Mouse (Mus musculus): ENCODE results near the gene Trim7.
"Not testable (repeated sequence)": the region's sequence is repeated elsewhere in the genome, so short reads cannot be mapped to it uniquely, and the experiment has no call there.

Trim7 gene

DNA sequence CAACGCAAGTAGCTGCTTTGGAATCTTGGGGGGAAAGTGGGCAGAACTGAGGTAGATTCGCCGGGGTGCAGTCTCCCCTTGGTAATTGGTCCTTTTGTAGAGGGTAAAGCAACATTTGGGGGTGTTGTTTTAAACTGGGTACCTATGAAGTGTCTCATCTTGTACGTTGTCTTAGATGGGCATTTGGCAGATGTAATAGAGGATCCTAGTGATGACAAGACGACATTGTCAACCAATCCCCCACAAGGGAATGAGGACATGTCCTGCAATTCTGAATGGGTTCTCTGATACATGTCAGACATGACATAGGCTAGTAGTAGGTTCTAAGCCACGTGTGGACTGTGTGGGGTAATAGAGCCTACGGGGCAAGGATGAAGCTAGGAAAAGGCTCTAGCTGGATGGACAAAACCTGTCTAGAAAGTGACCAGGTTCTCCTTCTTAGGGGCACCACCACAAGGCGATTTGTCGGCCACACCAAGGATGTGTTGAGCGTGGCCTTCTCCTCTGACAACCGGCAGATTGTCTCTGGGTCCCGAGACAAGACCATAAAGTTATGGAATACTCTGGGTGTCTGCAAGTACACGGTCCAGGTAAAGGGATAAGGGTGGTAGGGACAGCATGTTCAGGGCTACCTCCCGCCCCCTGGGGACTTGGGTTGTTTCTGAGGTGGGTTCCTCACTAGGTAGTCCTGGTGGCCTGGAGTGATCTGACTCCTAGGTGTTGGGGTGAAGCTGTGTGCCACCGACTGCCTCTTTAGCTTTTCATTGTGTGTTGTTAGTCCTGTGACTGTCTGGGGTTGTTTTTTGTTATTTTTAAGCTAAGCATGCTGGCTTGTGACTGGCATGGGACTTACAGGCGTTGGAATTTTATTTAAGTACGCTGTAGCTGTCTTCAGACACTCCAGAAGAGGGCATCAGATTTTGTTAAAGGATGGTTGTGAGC lies 23.8 kb upstream of the Trim7 start:
- no peak for DNase-seq (ENCODE audit: low spot score in 2 of 2)

DNA sequence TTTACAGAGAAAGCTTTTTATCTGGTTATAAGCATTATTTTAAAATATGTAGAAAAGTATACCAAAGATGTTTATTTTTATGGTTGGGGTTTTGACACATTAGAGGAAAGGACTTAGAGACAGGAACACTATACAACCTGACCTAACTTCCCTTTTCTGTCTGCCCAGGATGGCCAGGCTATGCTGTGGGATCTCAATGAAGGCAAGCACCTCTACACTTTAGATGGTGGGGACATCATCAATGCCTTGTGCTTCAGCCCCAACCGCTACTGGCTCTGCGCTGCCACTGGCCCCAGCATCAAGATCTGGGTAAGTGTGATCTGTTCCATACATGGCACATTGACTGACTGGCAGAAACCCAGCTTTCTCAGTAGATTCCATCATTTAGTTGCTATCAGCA lies 22.0 kb upstream of the Trim7 start:
- DNase-seq (ENCODE audit: low spot score in 2 of 2): no peak

DNA sequence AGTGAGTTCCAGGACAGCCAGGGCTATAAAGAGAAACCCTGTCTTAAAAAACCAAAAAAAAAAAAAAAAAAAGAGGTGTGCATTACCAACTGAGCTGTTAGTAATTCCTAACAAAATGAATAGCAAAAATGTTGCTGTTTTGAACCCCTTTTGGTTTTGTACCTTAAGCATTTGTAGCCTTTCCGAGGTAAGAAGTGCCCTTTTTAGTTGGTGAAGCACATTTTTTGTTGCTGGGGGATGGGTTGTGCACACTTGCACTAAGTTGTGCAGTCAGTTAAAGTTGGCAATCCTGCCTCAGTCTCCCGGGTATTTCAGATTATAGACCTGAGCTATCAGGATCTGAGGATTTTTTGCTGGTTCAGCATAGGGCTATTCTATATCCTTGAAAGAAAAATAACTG lies 21.0 kb upstream of the Trim7 start:
- no peak for DNase-seq (ENCODE audit: low spot score in 2 of 2)

DNA sequence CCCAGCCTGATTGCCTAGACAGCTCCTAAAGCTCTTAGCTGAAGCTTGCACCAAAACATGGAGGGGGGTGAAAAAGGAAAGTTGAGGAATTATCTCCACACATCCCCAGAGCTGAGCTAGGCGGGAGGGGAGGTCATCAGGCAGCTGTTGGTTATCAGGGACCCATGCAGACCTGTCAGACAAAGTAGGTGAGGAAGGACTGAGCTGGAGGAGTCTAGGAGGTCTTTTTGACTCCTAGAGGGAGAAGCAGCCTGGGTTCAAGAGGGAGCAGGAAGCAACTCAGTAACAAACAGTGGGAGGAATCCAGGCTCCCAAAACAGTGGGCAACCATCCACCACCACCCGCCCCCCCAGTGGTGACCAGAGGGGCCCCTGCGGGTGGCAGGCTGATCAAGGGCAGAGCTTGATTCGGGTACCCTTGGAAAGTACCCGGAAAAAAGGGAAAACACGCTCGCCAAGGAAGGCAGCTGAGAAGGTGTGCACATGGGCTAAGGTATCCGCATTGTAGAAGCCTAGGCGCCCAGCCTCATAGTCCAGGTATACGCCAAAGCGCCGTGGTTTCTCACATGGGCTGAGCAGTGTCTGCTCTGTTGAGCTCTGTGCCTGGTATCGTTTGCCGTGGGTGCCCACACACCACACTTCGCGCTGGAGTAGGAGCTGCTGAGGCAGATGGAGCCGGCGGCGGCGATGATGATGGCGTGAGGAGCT lies 18.9 kb upstream of the Trim7 start:
- DNase-seq (ENCODE audit: low spot score in 2 of 2): no peak

DNA sequence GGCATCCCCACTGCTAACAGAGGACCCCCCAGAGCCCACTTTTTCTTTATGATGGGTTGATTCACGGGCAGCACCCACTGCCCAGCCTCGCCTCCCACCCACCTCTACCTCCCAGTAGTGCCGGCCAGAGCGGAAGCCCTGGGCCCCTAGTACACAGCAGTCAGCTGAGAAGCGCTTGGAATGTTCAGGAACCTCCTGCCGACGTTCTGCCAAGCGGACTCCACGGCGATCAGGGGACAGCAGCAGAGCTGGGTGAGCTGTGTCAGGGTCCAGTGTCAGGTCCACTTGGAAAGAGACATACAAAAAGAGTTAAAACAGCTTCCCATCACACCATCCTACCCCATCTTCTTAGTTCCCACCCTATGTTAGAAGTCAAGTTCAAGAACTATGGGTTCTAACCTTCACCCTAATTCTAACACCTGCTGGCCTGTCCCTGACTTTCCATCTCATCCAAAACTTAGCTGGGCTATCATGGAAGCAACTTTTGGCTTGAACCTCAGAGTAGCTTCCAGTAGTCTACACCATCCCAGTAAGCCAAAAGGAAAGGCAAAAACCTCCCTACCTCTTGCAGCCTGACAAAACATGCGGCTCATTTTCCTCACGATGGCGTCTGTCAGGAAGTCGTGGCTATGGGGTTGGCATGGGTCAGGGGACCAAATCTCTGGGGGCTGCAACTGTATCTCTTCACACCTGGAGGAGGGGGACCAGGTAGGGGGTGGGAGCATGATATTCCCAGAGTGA lies 18.2 kb upstream of the Trim7 start:
- DNase-seq (ENCODE audit: low spot score in 2 of 2): no peak

DNA sequence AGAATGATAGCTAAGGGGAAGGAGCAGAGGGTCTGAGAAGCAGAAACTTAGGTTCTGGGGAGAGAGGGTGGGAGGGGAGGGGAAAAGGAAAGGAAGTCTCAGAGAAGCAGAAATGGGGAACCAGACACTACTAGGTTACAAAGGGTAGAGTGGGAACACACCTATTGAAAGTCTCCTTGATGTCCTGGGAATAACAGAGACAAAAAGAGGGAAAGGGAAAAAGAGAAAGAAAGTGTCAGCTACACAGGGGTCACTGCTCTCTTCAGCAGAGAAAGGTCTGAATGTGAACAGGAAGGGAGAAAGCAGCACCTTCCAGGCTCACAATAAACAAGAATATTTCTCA lies 17.7 kb upstream of the Trim7 start:
- DNase-seq (ENCODE audit: low spot score in 2 of 2): no peak

DNA sequence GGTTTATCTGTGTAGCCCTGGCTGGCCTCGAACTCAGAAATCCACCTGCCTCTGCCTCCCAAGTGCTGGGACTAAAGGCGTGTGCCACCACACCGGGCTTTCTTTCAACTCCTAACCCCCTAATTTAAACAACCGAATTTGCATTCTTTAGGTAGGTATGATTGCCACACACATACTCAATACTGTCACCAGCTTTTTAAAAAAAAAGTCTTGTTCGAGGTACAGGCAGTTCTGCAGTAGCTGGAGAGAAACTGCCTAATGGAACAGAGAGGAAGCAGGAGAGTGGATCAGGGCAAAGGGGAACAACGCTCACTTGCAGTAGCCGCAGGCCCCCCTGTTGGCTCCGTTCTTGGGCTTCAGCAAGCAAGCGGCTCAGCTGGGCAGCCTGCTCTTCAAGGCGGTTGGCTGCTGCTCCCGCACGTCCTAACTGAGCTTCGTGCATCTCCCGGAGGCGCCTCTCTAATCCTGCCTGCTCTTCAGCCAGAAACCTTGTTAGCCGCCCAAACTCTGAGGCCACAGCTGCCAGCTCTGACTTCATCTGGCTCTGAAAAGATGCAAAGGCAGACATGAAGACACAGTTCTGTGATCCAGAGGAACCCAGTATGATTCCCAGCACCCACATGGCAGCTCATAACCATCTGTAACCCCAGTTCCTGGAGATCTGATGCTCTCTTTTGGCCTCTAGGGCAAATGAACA lies 17.1 kb upstream of the Trim7 start:
- DNase-seq (ENCODE audit: low spot score in 2 of 2): no peak

DNA sequence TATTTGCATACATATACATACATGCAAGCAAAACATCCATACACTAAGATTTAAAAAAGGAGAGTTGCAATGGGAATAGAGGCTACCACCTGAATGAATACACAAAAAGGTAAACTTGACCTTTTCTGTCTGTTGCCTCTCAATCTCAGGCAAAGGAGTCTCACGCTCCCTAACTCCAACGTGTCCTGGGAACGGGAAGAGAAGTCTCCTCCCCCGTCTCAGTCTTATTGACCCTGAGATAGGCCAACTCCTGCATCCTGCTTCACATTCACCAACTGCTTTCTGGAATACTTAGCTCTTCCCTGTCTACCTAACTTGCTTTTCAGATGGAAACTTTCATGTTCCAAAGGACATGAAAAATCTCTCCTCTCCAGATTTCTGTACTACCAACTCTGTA lies 16.5 kb upstream of the Trim7 start:
- no peak for DNase-seq (ENCODE audit: low spot score in 2 of 2)

DNA sequence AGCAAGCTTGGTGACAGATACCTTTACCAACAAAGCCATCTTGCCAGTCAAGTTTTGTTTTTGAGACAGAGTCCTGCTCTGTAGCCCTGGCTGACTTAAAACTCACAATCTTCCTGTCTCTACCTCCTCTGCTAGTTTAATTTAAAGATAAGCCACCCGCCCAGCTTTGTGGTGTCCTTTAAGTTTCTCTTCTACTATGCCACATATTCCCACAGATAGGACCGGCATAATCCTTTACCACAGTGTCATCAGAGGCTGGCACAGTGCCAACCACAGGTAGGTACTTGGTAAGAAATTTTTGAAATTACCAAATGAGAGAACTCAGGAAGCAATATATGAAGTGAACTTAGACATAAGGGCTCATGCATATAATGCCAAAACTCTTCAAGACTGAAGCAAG lies 15.8 kb upstream of the Trim7 start:
- DNase-seq (ENCODE audit: low spot score in 2 of 2): no peak

DNA sequence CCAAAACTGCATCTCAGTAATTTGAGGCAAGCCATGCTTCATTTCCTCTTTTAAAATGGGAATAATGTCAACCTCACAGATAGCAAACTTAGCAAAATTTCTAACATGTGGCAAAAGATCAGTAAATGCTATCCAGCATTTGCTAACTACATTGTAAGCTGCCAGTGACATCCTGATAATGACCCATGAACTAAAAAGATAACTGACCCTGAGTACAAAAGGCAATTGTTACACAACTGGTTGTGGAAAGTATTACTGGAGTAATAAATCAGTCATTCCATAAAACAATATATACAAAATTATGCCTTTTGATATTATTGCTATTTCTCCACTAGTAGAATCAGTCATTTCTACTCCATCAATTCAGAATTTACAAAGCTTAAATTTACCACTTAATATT lies 12.2 kb upstream of the Trim7 start:
- DNase-seq (ENCODE audit: low spot score in 2 of 2): no peak

DNA sequence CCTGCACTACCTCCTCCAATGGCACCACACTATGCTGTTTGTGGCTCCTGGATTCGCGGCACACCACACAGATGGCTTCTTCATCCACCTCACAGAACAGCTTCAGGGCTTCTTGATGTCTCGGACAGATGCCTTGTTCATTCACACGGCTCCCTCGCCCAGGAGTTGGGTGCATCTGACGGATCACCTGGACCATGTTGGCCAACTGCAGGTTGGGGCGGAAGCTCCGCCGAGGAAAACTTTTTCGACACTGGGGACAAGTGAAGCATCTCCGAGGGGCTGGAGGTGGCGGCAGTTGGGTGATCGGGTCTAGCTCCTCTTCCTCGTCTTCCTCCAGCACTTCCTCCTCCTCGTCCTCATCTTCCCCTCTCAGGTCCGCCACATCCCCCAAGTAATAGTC lies 10.1 kb upstream of the Trim7 start:
- no peak for DNase-seq (ENCODE audit: low spot score in 2 of 2)

DNA sequence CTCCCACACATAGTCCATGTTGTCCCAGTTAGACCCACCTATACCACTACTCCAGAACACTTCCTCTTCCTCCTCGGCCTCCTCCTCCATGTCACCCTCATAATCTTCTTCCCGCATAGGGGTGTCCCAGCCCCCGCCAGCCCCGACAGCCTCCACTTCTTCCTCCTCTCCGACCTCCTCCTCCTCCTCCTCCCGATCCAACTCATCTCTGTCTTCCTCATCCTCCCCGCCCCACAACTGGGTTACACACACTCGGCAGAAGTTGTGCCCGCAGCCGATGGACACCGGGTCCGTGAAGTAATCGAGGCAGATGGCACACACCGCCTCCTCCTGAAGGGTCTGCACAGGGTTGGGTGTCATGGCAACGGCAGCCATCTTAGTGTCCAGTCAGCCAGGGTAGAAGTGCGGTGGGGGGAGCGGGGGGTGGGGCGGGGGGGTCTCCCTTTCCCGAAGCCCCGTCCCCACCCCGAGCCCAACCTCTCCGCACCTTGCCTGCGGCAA lies 9.6 kb upstream of the Trim7 start:
- DNase-seq (ENCODE audit: low spot score in 2 of 2): peak in 1 of 2 experiments; percentile 63

DNA sequence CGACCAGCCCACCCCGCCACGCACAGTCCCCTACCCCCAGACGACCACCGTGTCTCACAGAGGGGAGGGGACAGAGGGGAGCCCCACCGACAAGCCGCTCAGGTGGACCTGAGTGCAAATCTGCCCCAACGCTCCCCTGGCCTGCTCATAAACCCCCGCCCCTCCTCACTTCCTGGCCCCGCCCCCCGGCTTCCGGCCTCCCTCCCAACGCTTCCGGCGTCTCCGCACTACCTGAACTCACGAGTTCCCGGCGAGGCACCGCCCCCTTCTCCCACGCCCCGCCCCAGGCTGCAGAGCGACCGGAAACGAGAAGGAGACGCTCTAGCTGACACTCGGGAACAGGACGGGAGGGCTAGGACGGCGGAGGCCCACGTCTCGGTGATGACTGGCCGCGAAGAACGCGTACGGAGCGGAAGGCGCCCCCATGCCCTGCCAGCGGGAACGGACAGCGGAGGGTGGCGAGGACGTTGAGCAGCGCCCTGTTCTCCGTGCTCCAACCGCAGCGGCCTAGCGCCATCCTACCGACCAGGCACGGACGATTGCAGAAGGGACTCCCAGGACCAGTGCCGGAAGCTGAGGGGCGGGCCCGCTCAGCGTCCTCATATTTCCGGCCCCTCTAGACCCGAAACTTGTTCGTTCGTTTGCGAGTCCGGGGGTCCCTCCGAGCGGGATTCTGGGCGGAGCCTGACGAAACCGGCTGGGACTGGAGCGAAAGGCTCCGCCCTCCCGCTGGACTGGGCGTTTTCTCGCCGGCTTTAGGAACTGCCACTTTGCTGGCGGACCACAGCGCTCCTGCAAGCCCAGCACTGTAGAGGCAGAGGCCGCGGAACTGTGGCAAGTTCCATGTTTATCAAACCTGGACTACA lies 8.9 kb upstream of the Trim7 start, which contains the start of gene Trim41:
TSS of gene Trim41 (minus strand) at position 554 of the 866 bp plus-strand sequence.
- DNase-seq (ENCODE audit: low spot score in 2 of 2): peak; percentile 97 to 98

DNA sequence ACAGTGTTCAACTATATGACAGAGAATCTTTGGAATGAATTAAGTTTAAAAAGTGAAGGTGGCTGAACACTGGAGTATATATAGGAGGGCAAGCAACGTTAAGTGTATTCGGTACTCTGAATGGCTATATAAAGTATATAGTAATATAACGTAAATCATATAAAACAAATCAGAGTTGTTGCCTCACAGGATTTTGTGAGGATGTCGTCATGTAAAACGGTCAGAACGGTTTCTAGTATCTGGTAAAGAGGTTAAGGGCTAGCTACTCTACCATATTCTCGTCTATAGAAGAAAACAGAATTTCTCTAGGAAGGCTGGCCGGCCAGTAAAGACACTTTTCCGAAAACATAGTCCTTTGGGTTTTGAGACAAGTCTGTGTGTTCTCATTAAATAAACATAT lies 8.1 kb upstream of the Trim7 start:
- DNase-seq (ENCODE audit: low spot score in 2 of 2): no peak

DNA sequence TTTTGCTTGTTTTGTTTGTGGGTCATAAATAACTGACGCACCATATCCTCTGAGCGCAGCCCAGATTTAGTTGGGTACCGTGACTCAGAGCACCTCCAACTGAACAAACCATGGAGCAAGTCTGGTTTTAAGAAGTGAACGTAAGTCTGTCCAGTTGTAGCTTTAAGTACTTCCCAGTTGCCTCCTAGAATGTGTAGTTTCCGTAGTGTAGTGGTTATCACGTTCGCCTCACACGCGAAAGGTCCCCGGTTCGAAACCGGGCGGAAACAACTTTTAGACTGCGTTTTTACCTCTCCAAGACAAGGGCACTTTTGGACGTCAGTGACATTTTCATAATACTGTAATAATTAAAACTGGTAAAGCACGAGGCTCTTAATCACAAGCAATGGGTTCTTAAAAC lies 7.6 kb upstream of the Trim7 start:
- DNase-seq (ENCODE audit: low spot score in 2 of 2): peak in 1 of 2 experiments; percentile 77

DNA sequence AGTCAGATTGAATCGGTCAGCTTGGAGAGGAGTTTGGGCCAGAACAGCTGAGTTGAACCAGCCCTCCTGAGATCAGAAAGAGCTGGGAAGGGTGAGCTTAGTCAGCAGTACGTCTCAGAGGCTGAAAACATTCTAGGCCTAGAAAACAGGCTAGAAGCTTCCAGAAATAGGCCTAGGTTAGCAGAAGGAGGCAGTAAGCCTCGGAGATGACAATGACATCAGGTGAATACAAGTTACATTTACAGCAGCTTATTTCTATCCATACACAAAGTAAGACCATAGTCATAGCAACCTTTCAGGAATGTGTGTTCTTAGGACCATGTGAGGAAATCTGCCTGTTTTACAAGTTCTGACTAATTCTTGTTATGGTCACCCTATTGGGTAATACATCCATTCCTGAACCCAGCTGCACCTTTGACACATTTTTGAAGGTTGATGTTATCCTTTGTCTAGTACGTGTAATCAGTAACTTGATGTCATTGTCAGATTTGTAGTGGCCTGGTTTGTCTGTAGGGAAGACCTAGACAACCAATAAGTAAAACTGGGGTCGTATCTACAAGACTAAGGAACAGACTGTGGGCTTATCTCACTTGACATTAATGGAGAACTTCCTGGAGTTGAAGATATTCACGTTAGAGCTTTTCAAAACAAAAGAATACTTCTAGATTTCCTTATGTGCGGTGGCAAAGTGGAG lies 6.2 kb upstream of the Trim7 start:
- DNase-seq (ENCODE audit: low spot score in 2 of 2): no peak

DNA sequence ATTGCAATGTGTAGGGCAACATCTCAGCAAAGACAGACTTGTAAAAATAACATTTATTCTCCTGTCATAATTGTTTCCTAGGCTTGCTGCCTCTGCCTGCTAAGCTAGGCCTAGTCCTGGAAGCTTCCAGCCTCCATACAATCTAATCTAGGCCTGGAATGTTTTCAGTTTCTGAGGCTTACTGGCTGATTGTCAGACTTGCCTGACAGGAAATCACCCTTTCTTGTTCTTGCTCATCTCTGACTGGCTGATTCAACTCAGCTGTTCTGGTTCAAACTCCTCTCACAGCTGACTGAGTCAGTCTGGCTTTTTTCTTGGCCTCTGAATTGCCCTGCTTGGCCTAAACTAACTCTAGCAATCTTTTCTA lies 5.6 kb upstream of the Trim7 start:
- DNase-seq (ENCODE audit: low spot score in 2 of 2): no peak

DNA sequence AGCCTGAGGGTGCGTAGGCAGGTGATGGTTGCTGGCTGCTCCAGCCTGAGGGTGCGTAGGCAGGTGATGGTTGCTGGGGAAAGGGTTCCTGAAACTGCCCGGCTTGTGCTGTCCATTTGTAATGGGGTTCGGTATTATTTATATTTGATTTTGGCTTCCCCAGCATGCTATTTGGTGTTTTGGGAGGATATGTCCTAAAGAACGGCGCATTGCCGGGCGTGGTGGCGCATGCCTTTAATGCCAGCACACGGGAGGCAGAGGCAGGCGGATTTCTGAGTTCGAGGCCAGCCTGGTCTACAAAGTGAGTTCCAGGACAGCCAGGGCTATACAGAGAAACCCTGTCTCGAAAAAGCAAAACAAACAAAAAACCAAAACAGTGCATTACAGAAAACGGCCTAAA lies 4.6 kb upstream of the Trim7 start:
- DNase-seq (ENCODE audit: low spot score in 2 of 2): not testable (repeated sequence)

DNA sequence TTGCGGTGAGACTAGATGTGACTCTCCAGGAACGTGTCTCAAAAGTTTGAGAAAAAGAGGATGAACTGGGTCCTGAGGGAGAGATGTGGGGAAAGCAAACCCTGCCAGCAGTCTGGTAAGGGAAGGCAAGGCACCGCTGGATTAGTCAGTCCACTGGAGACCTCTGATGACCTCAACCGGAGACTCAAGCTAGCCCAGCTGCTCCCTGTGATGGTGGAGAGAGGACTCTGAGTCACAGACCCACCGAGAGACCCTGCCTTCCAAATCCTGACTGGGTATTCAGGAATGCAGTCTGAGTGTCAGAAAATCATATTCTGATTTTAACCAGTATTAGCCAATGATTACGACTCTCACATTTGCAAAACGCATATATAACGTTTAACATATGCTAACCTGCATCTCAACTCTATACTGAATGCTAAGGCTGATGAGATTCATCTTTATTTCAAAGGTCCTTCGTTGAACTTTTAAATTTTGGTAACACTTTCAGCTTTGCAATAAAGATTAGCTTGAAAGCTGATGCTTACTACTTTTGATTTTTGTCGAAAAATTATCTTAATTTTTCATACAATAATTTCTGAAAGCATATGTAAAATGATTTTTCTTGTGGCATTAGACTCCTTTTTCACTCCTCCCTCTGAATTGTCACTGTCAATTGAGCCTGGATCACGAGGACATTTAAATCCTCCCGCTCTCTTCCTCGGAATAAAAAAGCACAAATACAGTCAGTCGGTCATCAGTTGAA lies 3.0 kb upstream of the Trim7 start:
- DNase-seq (ENCODE audit: low spot score in 2 of 2): no peak

Measured in cerebellum, postnatal 4 days (tissue).